Mouse (Mus musculus): ENCODE results near the gene Spag8. TPM values are rescaled to one million over a fixed set of nuclear protein-coding genes. Genes with fewer than 3 reads are reported as not detected.

Gene Spag8
- total RNA-seq, 2 experiments from 2014 or later = 1.2 to 1.4 TPM

DNA sequence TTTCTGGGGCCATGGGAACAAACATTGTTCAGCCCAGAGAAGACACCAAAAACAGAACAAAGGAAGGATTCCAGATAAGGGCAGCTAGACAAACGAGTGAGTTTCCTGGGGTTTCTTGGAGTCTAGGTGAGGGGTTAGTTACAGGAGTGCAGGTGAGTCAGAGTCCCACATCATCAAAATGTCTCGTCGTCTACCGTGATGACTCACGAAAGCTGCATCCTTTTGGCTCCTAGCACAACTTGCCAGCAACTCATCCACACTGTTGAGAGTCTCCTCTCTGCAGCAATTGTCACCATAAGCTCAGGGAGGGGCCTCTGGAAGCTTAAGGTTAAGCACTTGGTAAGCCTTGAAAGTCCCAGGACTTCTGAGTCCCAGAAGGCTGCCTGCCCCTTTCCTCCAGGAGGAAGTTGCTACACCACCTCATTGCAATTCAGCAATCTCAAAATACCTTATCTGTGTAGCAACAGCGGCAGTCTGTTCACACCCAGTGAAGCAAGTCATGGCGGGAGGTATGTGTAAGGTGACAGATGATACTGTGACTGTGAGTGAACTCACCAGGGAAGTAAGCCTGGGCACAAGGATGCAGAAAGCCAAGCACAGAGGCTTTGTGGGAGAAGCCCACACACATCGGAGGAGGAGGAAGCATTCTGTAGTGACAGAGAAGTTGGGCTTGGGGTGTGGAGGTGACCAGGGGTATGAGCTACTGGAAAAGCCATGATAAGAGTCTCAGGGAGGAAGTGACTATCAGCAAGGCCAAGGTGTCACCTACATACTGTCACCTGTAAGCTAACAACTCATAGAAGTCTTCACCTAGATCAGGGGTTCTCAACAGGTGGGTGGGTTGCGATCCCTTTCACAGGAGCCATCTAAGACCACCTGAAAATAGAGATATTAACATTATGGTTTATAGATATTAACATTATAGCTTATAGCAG is 48.4 kb downstream of the Spag8 start:
- no peak for DNase-seq (ENCODE audit: low spot score in 2 of 2)

- DNase-seq (ENCODE audit: low spot score in 2 of 2) = no peak
Measured at GRCm38 (mm10) chr4:43604099-43604498, 49.3 kb downstream of the Spag8 start.

Small RNA genes within 50 kb of the gene (microRNA-seq; reads per million reads assigned to microRNA genes)
- gene Gm25262 = not detected

Other genes starting within 250 kb of the Spag8 start
- under 1 TPM in 1 of 2 experiments, not detected in 1; 0.25 TPM for gene Fam166b, start 224.5 kb downstream of the Spag8 start, total RNA-seq (2021)
- 10 to 100 TPM; 57.3 to 60.5 TPM for gene Tesk1, start 211.7 kb downstream of the Spag8 start, total RNA-seq (2021)
- 1 to 10 TPM in 1 of 2 experiments, under 1 TPM in 1; 0.95 to 2.1 TPM for gene Cd72, start 199.0 kb downstream of the Spag8 start, total RNA-seq (2021)
- gene Sit1, start 169.9 kb downstream of the Spag8 start, total RNA-seq (2021) = not detected
- 10 to 100 TPM; 44.3 TPM for gene Ccdc107, start 160.7 kb downstream of the Spag8 start, total RNA-seq (2021)
- gene Arhgef39, start 153.9 kb downstream of the Spag8 start, total RNA-seq (2021) = 10 to 100 TPM; 11.3 to 15.0 TPM
- 1 to 10 TPM; 1.4 to 1.5 TPM for gene Car9, start 146.6 kb downstream of the Spag8 start, total RNA-seq (2021)
- gene Tpm2, start 129.8 kb downstream of the Spag8 start, total RNA-seq (2021) = 100 to 1,000 TPM; 135 to 293 TPM
- gene Creb3, start 91.3 kb downstream of the Spag8 start, total RNA-seq (2021) = 100 to 1,000 TPM; 130 to 160 TPM
- gene Tln1, start 90.9 kb downstream of the Spag8 start, total RNA-seq (2021) = 100 to 1,000 TPM; 209 to 246 TPM
- gene Rgp1, start 74.9 kb downstream of the Spag8 start, total RNA-seq (2021) = 10 to 100 TPM; 65.3 to 68.5 TPM
- 10 to 100 TPM; 17.8 to 18.2 TPM for gene Gba2, start 74.7 kb downstream of the Spag8 start, total RNA-seq (2021)
- 1 to 10 TPM; 1.4 to 2.2 TPM for gene Msmp, start 69.1 kb downstream of the Spag8 start, total RNA-seq (2021)
- gene Npr2, start 21.7 kb downstream of the Spag8 start, total RNA-seq (2021) = 10 to 100 TPM; 43.0 to 47.5 TPM
- gene Hint2, start 2.9 kb upstream of the Spag8 start, total RNA-seq (2021) = 10 to 100 TPM; 76.5 to 83.8 TPM
- 10 to 100 TPM; 11.3 to 11.6 TPM for gene Tmem8b, start 15.4 kb upstream of the Spag8 start, total RNA-seq (2021)
- under 1 TPM; 0.31 to 0.62 TPM for gene Fam221b, start 15.6 kb upstream of the Spag8 start, total RNA-seq (2021)
- not detected for gene Olfr70, start 47.2 kb upstream of the Spag8 start, total RNA-seq (2021)
- not detected for gene Olfr71, start 56.7 kb upstream of the Spag8 start, total RNA-seq (2021)
- 1 to 10 TPM; 2.4 to 3.6 TPM for gene Hrct1, start 73.6 kb upstream of the Spag8 start, total RNA-seq (2021)
- 1 to 10 TPM; 1.4 to 2.0 TPM for gene Spaar, start 76.4 kb upstream of the Spag8 start, total RNA-seq (2021)
- gene Olfr159, start 117.4 kb upstream of the Spag8 start, total RNA-seq (2021) = not detected
- not detected for gene Olfr156, start 170.3 kb upstream of the Spag8 start, total RNA-seq (2021)
- gene Olfr157, start 186.6 kb upstream of the Spag8 start, total RNA-seq (2021) = not detected
- not detected for gene Olfr155, start 198.0 kb upstream of the Spag8 start, total RNA-seq (2021)
- gene Reck, start 221.9 kb upstream of the Spag8 start, total RNA-seq (2021) = 10 to 100 TPM; 25.6 to 26.6 TPM

Data from adrenal gland, postnatal 4 days (tissue).